Mouse (Mus musculus) thymus, postnatal 4 days (tissue): ENCODE data around the gene Apod.
"Not testable (repeated sequence)": the region's sequence is repeated elsewhere in the genome, so short reads cannot be mapped to it uniquely, and the experiment has no call there.

ENCODE experiments used
- DNase-seq: peaks from one replicate; pipeline ENCODE4 v3.0.0; 2021

The Apod gene

DNA sequence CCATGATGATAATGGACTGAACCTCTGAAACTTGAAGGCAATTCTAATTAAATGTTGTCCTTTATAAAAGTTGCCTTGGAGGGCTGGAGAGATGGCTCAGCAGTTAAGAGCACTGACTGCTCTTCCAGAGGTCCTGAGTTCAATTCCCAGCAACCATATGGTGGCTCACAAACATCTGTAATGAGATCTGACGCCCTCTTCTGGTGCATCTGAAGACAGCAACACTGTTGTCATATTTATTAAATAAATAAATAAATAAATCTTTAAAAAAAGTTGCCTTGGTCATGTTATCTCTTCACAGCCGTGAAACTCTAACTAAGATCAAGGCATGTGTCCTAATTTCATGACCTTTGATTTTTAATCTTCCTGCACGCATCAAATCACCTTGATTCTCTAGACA is 5.1 kb upstream of the Apod start:
- DNase-seq: not testable (repeated sequence)

DNA sequence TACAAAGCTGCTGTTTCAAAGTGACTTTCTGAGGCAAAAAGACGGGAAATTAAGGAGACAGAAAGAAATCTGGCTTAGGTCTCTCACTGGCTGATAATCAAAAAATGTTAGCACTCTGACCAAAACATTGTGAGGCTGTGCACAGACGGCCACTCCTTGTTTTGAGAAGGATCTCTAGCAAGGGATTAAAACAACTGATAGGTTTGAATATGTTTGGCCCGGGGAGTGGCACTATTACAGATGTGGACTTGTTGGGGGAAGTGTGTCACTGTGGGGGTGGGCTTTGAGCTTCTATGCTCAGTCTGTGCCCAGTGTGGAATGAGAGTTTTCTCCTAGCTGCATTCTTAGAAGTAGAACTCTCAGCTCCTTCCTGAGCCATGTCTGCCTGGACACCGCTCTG is 4.7 kb upstream of the Apod start:
- no peak for DNase-seq

DNA sequence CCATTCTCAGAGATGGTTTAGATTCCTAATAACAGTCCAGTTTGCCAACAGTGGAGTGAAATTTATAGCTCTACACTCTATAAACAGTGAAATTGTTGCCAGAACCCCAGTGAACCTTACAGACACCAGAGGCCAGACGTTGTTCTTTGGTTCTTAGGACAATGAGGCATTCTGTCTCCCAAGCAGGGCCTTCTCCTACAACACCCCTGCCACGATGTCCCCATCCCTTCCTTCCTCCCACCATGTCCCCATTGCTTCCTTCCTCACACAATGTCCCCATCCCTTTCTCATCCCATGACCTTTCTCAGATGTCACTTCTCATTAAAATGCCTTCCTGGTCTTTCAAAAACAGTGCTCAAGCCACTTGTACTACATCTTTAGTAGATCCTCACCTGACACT is 3.8 kb upstream of the Apod start:
- no peak for DNase-seq

DNA sequence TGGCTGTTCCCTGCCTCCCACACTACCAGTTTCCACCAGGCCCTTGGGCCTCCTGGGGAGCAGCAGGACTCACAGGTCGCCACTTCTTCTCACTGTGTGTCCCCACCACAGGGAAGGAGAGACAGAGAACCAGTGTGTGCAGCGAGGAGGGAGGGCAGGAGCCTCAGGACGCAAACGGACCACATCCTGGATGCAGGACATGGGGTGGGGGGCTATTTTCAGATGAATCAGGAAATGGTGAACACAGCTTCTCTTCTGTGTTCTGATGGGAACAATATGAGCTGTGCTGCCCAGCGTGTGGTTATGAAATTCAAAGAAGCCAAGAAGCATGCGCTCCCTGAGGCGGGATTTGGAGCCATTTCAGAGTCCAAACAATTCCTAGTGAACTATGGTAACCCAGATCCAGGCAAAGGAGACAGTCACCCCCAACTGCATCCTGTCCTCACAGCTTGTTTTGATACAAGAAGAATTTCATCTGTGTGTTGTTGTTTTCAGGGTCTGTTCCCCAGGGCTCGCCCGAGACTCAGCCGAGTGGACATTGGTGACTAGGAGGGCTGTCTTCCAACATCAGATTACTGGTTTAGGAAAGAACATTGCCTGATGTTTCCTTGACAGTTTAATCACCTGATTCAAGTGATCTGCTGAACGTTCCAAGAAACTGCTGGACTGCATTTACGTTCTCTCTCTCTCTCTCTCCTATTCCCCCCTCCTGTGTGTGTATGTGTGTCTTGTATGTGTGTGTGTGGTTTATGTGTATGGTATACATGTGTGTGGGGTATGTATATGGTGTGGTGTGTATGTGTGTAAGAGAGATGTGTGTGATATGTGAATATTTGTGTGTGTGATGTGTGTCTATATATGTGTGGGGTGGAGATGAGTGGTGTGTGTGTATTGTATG is 1.9 kb upstream of the Apod start:
- not testable (repeated sequence) for DNase-seq

DNA sequence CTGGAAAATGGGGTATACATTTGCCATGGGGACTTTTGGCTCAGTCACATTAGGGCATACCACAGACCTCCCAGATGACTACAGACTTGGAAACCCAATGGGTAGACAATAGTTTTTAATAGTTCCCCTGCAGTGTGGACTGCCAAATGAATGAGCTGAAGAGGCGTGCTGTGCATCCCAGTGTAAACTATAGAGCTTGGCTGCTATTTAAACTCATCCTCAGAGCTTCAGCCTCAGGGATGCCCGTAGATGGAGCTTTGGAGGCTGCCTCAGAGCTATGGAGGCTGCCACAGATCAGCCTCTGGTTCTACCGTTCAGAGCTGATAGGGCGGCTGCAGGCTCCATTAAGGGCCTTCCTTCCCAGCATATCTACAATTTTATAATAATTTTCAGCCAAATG is 686 bp upstream of the Apod start:
- no peak for DNase-seq

DNA sequence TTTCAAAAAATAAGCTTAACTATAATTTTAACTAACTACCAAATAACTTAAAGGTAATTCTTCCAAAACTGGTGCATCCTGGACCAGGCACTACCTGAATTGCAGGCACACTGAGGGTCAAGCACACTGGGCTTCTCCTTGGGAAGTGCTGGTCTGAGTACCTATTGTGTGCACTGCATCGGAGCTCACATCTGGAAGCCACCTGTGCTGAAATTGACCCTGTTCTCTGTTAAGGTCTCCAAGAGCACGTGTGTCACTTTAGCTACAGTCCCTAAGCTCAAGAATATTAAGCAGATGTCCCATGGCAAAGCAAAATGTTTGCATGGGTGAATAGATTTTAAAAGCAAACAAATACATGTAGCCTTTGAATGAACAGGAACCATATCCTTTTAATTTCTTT is 997 bp downstream of the Apod start:
- no peak for DNase-seq

DNA sequence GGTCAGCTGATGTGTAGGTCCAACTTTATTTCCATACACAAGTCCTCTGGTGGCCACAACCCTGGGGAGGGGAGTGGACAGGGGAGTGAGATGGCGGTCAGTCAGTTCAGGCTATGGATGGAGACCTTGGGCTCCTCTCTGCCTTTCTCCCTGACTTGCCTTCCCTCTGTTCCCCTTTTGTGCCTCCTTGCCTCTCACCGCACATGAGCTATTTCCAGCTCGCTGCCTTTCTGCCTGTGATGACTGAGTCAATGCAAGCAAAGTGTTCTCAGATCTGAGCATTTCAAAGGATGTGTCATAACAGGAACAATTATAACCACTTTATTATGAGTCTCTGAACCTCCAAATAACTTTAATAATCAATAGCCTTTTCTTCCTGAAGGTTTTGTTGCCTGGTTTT is 2.3 kb downstream of the Apod start:
- DNase-seq: no peak

DNA sequence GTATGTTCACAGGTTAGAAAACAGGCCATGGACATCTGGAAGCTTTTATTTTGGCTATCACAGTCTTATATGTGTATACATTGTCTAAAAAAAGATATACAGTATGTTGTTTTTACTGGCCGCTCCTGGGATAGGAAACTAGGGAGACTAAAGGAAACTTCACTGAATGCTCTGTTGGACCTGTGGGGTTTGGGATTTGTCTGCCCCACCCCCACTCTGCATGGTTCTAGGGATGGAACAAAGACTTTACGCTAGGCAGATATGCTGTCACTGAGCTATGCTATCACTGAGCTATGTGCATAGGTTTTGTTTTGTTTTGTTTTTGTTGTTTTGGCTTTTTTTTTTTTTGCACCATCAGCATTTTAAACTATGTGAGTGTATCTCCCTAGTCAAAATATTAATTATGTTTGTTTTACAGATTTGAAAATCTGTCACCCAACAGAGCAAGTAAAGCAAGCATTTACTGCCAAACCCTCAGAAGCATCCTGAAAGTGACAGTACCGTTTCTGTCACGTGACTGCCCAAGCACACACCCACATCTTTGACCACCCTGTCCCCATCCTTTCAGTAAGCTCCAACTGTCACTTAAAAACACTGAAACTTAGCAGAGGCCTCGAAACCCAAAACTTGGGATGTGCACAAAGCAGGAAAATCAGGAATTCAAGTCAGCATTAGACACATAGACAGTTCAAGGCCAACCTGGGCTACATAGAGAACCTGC is 9.2 kb downstream of the Apod start:
- DNase-seq: no peak

DNA sequence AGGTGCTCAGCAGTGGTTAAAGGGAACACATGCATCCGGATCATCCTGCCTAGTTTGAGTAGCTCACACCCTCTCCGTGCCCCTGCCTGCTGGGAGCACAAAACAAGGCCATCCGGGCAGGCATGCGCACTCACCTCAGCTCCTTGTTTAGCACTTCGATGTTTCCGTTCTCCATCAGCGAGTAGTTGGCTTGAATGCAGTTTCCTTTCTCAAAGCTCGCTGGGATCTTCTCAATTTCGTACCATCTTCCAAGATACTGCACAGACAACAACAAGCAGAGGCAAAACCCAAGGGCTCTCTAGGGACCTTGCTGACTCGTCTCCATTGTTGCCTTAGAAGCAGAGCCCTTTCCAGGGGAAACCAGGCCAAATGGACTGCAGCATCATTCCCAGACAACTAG is 11.3 kb downstream of the Apod start:
- DNase-seq: no peak

DNA sequence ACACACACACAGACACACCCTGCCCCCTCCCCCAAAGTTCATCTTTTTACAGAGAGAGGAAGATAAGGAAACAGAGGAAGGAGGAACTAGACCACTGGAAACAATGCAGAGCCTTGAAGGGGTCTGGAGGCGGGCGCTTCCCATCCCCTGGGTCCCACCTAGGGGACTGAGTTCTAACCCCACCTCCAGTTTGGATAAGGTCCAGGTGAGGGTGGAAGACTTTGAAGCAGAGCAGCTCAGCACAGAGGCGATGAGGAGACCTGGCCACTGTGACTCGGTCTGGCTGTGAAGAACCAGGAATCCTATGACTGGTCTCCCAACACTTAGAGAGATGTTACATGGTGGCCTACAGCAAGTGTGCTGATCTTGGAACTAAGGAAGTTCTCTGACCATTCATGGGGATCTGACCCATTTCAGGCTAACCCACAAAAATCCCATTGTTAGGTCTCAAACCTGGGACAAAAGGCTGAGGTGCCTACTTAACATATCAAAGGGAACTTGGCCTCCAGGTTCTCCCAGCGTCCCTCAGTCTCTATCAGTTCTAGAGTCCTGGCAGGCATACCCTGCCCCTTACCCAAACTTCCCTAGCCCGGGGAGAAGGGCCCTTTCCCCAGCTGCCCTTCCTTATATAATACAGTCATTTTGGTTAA is 13.6 kb downstream of the Apod start:
- no peak for DNase-seq

DNA sequence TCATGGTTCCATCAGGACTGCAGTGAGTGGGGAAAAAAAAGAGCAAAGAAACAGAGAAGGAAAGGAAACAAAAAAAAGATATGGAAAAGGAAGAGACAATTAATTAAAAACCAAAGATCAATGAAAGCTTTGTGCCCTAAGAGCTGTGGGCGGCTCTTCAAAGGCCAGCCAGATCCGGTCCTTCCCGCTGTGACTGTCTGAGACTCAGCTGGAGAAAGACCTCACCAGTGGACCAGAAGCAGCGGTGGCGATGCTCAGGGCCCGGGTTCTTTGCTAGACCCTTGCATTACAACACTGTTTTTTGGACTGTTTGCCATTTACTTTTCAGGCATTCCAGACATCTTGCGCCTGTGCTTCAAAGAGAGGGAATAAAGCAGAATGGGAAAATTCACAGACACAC is 14.1 kb downstream of the Apod start:
- no peak for DNase-seq

DNA sequence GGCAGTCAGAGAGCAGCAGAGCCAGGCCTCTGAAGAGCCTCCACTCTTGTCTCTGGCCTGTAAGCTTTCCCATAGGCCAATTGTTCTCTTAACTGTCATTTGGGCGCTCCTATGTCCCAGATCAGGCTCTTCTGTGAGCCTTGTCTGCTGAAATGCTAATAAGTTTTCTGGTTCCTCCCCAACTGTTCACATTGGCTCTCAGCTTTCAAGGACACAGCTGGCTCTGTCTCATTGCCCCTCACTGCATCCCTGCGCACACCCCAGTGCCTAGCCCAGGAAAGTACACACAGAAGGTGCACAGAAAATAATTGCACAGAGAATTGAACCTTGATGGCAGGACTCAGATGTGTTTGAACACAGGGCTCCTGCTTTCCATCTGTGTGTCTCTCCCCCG is 14.7 kb downstream of the Apod start:
- DNase-seq: no peak

DNA sequence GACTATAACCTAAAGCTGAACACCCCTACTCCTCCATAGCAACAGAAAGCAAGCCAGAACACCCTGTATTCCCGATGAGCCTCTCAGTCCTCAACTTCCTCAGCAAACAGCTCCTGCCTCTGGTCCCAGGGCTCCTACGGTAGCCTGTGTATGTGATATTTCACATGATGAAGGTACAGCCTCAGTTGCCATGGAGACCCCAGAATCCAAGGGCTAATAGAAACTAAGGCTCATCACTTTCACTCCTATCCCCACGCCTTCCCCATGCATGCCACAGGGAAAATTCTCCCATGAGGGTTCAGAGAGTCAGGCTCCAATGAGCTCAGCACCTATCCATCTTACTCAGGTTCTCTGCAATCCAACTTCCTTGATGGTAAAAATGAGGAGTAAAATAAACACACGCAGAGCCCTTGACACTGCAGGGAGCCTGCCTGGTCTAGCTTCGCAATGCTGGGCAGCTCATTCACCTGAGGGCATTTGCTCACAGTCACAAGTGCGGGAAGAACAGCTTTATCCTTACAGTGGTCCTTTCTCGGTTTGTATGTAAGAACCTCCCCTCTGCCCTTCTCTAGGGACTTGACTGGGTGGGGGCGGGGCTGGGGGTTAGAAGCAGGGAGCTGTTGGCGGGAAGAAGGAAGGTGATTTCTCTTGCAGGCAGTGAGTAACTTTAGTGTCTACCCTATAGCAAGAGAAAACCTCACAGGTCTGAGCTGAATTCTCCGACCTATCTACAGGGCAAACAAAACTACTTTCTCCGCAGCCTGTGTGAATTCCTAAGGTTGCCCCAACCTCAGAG is 15.2 kb downstream of the Apod start:
- no peak for DNase-seq

DNA sequence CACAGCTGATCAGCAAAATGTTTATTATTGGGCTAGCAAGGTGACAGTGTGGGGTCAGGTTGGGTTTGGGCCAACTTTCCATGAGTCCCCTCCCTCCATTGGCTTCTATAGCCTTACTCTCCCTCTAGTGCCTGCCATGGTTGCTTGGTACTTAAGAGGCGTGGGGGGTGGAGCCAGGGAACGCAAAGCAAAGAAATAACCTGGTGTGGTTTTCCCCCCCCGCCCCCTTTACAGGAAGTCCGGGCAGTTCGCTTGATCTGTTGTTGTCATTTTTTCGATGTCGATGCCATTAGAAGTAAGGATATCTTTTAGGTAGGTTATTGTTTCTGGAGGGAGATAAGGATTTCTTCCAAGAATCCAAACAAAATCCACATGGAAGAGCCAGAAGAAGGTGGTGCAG is 17.5 kb downstream of the Apod start:
- DNase-seq: peak; percentile 28

DNA sequence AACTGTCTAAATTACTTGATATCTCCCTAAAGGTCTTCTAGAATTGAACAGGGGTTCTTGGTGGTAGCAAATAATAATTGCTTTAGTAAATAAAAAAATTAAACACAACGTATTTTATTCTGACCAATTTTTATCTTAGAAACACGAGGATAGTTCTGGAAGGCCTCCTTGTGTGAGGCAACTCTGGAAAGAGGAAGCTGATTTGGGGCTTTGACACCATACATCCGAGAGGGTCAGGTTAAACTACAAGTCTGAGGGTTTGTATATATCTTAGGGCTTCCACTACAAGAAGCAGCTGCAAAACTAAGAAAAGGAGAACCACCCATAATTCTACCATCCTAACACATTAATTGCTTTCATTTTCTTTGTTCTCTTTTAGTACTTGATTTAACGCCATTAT is 20.8 kb downstream of the Apod start:
- DNase-seq: no peak

DNA sequence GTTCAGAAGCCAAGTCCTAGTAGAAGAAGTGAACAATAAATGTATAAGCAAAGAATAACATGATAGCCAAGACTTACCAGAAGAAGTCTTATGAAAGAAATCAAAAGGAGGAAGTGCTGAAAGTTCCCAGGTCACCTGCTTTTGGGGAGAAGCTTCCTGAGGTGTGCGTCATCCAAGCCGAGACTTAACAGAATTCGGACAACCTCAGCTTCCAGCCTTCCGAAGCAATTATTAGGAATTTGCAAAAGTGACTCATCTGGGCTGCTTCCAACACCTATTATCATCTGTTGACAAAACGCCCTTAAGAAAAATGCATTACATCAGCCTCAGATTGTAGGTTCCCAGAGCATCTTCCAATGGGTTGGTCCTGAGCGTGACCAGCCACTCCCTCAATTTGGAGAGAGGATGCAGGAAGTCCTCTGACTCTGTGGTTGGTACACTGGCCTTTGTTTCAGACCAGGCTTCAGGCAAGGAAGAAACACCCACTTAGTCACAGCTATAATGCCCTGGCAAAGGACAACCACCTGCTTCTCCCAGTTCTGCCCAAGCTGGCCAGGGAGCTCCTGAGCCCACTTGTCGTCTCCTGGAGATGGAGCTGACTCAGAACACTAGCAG is 23.8 kb downstream of the Apod start:
- DNase-seq: no peak

DNA sequence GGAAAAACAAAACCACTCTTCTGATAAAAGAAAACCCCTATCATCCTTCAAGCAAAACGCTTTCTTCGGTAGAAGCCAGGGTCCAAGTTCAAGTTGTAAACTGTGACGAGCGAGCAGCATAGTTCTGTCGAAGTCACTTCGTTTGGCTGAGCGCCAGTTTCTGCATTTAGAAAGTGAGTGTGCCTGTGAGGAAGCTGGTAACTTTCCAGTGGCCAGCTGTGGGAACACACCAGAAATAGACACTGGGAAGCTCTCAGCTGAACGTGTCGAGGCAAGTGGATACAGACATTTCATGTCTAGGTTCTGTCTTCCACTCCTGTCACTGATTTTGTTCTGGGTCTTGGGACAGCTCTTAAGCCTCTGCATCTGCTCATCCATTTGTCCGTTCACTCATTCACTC is 24.3 kb downstream of the Apod start:
- no peak for DNase-seq

DNA sequence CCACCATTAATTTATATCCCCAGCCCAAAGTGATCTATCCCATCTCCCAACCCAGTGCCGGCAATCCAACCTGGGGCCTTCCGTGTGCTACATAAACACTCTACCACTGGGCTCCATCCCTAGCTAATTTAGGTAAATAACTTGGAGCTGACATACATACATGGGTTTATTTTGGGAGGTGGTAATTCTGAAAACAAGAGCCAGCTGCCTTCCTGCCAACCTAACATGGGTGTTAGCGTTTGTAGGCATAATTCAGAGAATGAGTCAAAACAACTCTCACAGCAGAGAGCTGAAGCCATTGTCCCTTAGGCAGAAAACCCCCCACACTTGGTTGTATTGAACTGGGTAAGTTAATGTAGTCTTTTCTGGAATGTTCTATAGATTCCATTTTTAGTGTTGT is 26.9 kb downstream of the Apod start:
- DNase-seq: no peak

DNA sequence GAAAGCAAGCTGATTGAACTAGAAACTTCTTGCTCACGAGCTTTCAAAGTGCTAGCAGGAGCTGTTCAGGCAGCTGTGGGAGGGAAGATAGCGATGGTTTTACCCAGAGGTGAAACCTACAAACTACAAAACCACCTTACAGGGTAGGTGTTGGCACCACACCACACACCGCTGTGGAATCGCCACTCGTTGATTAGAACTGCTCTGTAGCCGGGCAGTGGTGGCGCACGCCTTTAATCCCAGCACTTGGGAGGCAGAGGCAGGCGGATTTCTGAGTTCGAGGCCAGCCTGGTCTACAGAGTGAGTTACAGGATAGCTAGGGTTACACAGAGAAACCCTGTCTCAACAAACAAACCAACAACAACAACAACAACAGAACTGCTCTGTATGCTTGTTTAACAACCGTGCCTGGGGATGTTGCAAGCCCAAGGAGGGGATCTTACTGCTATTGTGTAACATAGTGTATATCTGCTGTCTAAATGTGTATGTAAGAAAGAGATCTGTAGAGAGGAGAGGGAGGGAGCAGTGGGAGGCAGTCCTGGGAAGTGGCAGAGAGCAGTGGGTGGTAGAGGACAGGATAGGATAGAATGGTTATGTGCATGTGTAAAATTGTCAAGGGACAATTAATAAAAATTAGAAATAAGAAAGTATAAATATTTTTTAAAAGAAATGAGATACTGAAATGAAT is 27.7 kb downstream of the Apod start:
- DNase-seq: no peak

DNA sequence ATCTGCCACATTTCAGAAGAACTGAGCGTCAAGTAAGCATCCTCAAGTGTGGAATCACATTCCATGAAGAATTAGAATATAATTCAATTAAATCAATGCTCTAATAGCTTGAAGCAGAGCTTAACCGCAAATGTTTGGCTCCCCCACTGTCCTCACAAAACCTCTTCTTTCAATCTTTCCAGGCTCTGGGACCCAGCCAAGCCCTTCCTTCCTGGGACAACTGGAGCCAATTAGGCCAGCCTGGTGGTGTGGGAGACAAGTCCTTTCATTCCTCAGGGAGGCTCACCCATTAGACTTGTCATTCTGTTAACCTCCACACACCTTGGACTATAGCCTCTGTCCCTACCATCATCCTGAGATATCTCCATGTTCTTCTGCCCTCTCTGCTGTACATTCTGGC is 32.6 kb downstream of the Apod start:
- no peak for DNase-seq

DNA sequence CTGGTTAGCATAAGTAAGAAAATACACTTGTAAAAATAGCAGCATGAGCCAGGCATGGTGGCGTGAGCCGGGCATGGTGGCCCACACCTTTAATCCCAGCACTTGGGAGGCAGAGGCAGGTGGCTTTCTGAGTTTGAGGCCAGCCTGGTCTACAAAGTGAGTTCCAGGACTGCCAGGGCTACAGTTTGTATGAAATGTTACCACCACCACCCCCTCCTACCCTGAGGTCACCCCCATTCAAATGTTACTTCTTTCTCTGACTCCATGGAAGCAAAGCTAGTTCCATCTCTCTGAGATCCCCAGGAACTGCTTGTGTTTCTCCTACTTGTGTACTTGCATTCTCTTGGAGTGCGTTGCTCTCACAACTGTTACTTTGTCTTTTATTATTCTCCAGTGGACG is 34.4 kb downstream of the Apod start:
- DNase-seq: no peak

DNA sequence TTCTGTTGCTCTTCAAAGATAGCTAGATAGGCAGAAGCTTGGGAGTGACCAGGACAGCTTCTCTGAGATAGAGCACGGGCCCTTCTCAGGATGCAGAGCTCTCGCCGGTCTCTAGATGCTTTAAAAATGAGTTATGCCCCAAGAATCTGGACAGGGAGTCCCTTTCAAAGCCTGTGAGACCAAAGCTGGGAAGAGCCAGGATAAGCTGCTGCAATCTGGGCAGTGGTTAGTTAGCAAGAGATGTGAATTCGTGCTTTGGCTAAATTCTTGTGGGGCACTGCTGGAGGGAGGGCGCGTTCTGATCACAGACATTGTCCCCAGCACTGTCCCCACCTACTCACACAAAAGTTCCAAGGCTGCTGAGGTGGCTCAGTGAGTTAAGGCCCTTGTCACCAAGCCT is 36.0 kb downstream of the Apod start:
- no peak for DNase-seq
